Mouse (Mus musculus) gastrocnemius, postnatal 4 days (tissue): ENCODE results near the gene Zfp768. TPM values are rescaled to one million over a fixed set of nuclear protein-coding genes. Genes with fewer than 3 reads are reported as not detected.
"Not testable (repeated sequence)": the region's sequence is repeated elsewhere in the genome, so short reads cannot be mapped to it uniquely, and the experiment has no call there.

Experiments used
- DNase-seq, 2 experiments: peaks; one replicate each; pipeline ENCODE4 v3.0.0; 2021 to 2022; ENCODE audit warnings: low spot score in 2 of 2, mixed read lengths in 2 of 2
- long read RNA-seq, 2 experiments: library from polyadenylated mRNA; stranded (forward); transcript quantifications; one replicate each; pipeline ENCODE4 v2.0.0; 2021
- total RNA-seq, 2 experiments: library from RNA; stranded (reverse); gene quantifications; 2 replicates each; pipeline ENCODE4 v1.2.3; 2021

The Zfp768 gene
- total RNA-seq: 10 to 100 TPM; 32.3 to 36.0 TPM
- long read RNA-seq, experiment 1, transcript Zfp768-201 (2 exons, 2,356 nt): major isoform, 28 of 39 reads
- long read RNA-seq, experiment 1, partial matches to known transcripts: 0 of 39 reads
- long read RNA-seq, experiment 1, other reads (novel, unspliced or antisense): 11 of 39 reads
- long read RNA-seq, experiment 2, transcript Zfp768-201 (2 exons, 2,356 nt): major isoform, 24 of 29 reads
- long read RNA-seq, experiment 2, partial matches to known transcripts: 5 of 29 reads
- long read RNA-seq, experiment 2, other reads (novel, unspliced or antisense): 0 of 29 reads

DNA sequence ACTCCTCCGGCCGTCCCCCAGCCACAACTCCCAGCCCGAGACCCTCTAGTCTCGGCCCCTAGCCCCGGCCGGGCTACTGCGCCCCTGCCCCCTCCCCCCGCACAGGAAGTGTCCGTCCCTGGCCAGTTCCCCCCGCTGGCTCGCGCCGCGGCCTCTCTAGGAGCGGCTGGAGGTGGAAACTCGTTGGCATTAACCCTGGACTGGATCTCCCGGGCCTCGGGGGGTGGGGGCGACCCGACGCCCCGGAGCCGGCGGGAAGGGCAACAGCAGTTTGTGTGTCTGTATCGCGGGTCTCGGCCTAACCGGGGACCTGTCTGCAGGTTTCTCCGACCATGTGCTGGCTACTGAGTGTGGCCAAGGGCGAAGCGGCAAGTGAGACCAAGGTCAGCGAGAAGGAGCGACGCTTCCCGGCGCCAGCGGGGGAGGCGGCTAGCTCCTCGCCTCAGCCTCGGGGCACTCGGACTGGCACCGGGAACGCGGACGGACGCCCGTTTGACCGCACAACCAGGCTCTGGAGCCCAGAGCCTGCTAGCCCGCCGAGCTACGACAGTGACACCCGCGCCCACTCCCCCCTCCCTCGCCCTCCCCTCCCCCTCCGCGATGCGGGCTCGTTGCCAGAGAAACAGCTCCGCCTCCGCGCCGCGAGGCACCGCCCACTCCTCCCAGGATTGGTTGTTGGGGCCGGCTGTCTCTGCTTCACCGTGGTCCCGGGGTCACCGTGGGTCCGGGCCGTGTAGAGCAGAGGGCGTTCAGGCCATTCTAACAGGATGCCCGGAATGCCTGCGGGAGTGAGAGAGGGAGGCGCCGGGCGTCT, at the start of gene Zfp768:
Gene Zfp768, minus strand, starts transcription at position 78 of the 814 bp plus-strand sequence.
- DNase-seq: peak; percentile 95 to 97

DNA sequence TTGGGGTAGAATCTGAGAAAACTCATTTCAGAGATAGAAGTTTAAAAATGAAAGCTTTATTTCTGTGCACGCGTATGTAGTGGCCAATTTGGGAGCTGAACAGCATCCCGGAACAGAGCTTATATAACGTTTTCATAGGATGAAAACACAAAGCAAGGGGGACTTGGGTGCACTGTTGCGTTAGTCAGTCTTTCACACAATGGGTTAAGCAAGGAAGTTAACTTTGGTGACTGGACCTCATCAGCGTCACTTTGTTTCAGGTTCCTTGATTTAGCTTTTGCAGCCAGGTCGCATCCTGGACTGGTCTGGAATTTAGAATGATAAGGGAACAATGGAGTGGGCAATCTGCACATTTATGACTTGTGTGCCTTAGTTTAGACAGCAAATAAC, 48.5 kb upstream of the Zfp768 start:
- no peak for DNase-seq

DNA sequence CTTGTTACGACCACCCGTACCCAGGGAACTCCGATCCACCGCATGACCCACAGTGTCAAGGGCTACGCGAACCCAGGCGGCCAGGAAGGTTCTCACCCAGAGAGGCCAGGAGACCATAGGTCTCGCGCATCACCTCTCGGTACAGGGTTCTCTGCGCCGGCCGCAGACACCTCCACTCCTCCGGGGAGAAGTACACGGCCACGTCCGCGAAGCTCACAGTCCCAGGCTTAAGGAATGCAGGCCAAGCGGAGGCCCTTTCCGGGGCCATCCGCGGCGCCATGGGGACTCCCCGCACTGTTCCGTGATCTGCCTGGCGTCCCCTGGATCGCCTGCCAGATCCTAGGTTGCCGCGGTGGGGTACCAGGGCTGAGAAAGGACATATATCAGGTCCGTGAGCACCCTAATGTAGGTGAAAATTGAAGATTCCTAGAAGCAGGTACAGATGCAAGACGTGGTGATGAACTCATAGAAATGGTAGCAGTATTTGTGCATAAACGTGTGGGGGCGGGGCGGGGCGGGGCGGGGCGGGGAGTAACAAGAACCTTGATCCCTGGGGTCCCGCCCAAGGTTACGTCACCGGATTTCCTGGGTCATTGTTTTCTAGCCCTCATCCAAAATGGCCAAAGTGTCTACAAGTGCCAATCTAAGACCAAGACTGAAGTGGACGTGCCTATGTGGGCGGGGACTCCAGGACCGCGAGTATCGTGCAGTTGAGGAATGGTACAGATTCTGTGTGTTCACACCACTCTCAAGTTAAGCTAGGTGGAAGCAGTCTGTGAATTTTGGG, 48.0 kb upstream of the Zfp768 start, which contains the start of gene E430018J23Rik:
Gene E430018J23Rik, minus strand, starts transcription at position 473 of the 787 bp plus-strand sequence.
- peak; percentile 93 to 98 for DNase-seq

DNA sequence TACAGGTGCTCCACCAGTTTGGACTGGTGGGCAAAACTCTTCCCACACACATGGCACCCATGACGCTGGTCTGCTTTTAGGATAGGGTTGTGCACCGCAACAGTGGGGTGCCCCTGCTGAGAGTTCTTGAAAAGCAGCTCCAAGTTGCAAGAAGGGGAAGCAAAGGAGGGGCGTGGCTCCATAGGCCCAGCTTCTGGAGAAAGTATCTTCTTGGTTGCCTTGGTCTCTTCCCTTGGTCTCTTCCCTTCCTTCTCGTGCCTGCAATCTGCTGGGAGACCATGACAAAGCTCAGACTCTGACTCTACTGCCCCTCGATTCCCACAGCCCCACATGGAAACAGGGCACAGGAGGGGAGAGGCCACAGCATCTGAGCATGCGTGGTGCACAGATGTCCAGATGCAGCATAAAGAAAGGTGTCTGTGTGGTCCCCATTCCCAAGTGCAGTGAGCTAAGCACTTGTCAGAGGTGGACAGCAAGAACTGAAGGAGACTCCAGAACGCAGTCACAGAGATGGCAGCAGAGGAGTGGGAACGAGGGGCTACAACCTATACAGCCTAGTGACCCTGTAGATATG, 46.9 kb upstream of the Zfp768 start:
- no peak for DNase-seq

DNA sequence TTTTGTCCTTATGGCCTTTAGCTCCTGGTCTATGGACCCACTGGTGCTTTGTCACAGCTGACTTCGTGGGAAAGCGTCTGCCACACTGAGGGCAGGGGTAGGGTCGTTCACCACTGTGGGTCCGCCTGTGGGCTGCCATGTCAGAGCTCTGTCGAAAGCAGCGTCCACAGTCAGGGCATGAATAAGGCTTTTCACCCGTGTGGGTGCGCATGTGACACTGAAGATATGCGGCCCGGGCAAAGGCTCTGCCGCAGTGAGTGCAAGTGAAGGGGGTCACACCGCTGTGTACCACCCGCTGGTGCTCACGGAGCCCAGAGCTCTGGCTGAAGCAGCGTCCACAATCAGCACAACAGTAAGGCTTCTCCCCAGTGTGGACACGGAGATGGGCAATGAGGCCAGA, 46.1 kb upstream of the Zfp768 start:
- no peak for DNase-seq

DNA sequence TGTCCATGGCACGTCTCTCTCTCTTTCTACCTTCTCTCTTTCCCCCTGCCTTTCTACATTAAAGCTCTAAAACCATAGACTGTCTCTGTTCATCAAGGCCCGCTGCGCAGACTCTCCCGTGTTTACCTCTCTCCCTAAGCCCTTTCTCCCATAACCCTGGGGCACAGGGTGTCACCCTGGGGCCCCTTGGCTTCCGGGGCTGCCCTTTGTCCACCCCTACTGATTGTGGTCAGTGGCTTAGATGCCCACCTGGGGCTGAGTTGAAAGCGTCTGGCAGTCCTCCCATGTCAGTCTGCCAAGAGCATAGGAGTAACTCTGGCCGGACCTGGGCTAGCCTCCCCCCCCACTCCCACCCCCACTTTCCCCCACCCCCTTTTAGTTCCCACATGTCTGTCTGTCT, 44.9 kb upstream of the Zfp768 start:
- no peak for DNase-seq

DNA sequence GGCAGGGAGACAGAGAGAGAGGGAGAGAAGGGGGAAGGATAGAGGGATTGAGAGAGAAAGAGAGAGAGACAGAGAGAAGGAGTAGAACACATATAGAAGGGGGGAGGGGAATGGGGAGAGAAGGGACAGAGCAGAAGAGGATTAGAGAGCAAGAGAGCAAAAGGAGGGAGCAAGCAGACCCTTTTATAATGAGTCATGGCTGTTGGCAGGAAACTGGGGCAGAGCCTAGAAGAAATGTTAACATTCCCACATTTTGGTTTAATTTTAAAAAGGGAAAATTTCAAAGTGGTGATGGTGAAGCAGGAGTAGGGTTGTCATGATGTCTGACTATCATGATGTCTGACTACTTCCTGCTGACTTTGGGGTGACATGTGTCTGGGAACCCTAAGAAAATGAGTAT, 42.8 kb upstream of the Zfp768 start:
- not testable (repeated sequence) for DNase-seq

DNA sequence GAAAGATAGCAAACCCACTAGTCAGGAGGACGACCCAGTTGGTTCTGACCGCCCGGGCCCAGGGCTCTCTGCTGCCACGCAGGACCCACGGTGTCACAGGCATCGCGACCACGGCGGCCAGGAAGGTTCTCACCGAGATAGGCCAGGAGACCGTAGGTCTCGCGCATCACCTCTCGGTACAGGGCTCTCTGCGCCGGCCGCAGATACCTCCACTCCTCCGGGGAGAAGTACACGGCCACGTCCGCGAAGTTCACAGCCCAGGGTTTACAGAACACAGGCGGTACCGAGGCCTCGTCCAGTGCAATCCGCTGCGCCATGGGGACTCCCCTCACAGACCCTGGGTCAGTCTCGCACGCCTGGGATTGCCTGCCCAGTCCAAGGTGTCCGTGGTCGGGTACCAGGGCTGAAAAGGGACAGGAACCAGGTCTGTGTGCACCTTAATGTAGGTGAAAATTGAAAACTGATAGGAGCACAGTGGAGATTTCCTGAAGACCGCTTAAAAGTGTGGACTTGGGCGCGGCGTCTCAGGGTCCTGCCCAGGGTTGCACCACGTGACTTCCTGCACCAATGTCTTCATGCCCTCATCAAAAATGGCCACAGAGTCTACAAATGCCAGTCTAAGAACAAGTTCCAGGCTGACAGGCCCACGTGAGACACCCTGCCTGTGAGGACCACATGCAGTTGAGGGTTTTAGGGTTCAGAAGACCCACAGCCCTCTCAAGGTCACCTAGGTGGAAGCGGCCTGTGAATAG, 41.4 kb upstream of the Zfp768 start, which contains the start of gene 9130019O22Rik:
Gene 9130019O22Rik, minus strand, starts transcription at position 526 of the 752 bp plus-strand sequence.
- DNase-seq: peak; percentile 70 to 90

DNA sequence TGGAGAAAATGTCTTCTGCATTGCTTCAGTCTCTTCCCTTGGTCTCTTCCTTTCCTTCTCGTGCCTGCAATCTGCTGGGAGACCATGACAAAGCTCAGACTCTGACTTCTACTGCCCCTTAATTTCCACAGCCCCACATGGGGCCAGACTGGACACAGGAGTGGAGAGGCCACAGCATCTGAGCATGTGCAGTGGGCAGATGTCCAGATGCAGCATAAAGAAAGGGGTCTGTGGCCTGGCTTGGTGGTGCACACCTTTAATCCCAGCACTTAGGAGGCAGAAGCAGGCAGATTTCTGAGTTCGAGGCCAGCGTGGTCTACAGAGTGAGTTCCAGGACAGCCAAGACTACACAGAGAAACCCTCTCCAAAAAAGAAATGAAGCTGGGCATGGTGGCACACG, 40.2 kb upstream of the Zfp768 start:
- DNase-seq: not testable (repeated sequence)

DNA sequence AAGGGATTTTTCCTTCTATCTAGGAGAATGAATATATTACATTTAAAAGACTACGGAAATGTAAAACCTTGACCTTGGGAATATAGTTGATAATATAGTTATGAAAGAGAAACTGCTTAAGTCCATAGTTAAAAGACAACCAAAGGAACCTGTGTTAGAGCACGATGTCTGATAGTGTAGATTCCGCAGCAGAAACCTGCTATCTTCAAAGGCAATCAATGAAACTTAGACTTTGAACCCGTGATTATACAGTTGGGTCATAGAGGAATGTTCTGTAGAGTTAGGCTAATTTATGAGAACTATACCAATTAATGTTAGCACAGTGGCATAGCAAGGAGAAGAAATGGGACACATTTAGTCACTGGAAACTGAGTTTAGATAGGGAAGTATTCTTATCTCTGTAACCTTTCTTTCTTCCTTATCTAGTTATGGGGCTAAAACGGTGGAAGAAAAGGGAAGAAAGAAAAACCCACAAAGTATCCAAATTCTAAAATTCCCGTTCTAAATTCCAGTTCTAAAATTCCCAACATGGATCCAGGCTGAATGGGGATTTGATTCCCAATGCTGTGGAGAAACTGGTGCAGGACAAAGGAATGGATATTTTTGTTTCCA, 33.0 kb upstream of the Zfp768 start:
- no peak for DNase-seq

DNA sequence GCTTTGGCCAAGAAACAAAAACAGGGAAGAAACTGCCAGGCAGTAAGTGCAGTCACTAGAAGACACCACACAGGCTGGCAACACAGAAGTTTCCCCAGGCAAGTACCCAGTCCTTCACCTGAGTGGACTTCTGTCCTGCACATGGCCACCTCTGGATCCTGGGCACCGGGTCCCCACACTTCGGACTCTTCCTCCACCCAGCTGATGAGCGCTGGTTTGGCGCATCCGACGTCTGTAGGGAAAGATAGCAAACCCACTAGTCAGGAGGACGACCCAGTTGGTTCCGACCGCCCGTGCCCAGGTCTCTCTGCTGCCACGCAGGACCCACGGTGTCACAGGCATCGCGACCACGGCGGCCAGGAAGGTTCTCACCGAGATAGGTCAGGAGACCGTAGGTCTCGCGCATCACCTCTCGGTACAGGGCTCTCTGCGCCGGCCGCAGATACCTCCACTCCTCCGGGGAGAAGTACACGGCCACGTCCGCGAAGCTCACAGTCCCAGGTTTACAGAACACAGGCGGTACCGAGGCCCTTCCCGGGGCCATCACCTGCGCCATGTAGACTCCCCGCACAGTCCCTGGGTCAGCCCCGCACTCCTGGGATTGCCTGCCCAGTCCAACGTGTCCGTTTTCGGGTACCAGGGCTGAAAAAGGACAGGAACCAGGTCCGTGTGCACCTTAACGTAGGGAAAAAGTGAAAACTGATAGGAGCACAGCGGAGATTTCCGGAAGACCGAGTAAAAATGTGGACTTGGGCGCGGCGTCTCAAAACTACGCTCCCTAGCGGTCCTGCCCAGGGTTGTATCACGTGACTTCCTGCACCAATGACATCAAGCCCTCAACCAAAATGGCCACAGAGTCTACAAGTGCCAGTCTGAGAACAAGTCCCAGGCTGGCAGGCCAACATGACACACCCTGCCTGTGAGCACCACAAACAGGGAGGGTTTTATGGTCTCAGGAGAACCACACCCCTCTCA, 30.2 kb upstream of the Zfp768 start, which contains the start of gene Zfp747:
Gene Zfp747, minus strand, starts transcription at position 780 of the 975 bp plus-strand sequence.
- peak; percentile 70 to 91 for DNase-seq

DNA sequence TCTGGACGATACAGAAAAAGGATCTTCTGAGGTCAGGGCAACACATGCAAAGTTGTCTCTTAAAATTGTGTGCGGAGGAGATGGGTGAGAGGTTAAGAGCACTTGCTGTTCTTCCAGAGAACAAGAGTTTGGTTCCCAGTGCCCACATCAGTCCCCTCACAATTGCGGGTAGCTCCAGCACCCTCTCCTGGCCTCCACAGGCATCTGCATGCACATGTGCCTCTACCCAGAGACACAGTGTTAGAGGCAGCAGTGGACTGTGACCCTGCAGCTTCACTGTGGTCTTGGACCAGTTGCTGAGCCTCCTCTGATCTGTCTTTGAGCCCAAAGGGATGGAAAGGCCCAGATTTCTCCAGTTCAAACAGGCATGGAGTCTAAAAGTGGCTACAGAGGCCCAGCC, 26.5 kb upstream of the Zfp768 start:
- not testable (repeated sequence) for DNase-seq

DNA sequence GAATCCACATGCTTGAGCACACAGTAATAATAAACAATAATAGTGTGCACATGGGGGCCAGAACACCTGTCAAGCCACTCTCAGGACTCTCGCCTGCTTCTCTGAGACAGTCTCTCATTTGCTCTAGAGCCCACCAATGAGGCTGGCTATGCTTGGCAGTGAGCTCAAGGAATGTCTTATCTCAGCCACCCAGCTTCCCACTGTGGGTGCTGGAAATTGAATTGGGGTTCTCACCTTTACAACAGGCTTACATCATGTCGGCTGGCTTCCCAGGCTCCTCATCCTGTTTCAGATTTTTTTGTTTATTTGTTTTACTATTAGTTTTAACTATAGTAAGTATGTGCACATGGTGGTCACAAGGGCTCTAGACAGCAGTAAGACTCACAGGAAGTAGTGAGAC, 25.8 kb upstream of the Zfp768 start:
- no peak for DNase-seq

DNA sequence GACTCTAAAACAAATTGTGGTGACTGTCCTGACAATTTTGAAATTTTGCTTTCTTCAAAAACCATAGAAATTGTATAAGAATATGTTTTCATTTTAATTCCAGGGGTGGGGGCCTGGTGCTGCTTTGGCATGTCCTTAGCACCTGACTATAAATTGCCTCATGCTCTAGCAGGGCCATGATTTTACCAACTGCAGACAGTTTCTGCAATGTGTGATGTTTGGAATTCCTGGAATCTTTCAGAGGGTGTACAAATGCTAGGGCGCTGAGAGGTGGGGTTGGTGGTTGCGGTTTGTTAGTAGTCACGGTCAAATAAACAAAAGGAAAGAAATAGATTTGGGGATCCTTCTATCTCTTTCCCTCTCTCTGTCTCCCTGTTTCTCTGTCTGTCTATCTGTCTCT, 20.9 kb upstream of the Zfp768 start:
- no peak for DNase-seq

DNA sequence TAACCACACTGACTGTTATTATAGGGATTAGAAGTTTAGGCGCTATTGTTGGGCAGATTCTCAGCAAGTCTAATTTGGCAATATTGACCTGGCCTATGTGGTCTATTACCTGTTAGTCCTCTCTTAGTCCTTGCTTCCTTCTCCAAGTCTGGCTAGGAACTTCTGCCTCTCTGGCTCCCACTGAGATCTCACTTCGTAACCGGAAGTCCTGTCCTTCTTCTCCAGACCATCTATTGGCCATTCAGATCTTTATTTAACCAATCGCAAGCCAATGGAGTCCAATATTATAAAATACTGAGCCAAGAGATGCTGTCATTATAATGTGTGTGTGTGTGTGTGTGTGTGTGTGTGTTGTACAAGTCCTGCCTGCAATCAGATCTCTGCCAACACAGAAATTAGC, 18.8 kb upstream of the Zfp768 start:
- DNase-seq: no peak

DNA sequence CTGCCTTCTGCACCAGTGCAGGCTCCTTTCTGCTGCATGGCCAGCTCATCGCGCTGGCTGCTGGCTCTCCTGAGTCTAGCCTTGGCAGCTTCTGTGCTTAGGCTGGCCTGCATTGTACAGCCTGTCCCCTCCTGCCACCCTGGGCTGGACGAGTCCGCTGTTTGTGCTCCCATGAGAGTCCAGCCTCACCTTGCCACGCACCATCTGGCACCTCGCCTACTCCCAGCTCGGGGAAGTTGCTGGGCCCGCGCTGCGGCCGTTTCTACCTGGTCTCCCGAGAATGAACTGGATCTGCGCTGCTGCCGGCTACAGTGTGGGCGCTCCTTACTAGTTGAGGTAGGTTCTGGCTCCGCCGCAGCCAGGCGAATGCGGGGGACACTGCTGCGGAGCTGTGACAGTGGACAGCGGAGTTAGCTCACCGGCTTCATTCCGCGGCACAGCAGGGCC, 18.1 kb upstream of the Zfp768 start:
- no peak for DNase-seq

DNA sequence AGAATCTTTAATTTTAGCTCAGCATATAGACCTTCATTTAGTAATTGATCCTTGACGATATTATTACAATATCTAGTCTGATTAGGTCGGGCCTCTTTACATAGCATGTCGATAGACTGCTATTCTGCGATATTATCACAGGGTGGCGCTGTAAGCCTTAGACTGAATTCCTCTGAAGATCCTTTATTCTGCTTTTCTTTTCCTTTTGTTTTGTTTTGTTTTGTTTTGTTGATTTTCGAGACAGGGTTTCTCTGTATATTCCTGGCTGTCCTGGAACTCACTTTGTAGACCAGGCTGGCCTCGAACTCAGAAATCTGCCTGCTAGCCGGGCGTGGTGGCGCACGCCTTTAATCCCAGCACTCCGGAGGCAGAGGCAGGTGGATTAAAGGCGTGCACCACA, 17.0 kb upstream of the Zfp768 start:
- DNase-seq: not testable (repeated sequence)

DNA sequence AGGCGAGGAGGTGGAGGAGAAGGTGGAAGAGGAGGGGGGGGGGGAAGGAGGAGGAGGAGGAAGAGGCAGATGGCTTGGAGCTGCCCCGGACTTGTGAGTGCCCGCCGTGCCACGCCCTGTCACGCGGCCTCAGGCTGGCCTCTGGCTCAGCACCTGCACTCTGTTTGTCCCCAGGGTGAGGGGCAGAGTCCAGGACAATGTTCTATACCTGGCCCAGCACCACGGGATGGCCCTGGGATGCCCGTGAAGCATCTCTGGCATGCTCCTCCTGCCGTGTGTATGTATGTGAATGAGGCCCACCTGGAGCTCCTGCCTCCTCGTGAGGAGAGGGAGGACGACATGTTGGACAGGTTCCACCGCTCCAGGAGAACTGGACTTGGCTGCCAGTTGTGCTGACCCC, 16.1 kb upstream of the Zfp768 start:
- DNase-seq: no peak

DNA sequence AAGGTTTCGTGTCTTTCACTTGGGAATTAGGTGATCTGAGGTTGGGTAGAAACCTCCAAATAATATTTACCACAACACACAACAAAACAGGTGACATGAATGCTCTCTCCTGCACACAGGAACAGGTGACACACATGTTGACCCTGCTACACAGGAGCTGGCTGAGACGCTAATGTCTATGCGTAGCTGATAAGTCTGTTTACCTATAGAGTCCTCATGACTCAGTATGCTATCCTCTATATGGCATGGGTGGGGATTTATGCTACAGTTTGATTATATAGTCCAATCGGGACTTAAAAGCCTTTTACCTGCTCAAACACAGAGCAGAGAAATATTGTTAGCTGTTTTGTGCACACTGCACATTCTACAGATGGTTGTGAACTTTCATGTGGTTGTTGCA, 14.9 kb upstream of the Zfp768 start:
- DNase-seq: no peak
